Mouse (Mus musculus): Measurements from ENCODE around the gene Zdhhc8. TPM values are rescaled to one million over a fixed set of nuclear protein-coding genes. Genes with fewer than 3 reads are reported as not detected.

Gene Zdhhc8
- polyA plus RNA-seq (2012; rRNA removed), result 21.3 and 27.8 TPM in 2 replicates

DNA sequence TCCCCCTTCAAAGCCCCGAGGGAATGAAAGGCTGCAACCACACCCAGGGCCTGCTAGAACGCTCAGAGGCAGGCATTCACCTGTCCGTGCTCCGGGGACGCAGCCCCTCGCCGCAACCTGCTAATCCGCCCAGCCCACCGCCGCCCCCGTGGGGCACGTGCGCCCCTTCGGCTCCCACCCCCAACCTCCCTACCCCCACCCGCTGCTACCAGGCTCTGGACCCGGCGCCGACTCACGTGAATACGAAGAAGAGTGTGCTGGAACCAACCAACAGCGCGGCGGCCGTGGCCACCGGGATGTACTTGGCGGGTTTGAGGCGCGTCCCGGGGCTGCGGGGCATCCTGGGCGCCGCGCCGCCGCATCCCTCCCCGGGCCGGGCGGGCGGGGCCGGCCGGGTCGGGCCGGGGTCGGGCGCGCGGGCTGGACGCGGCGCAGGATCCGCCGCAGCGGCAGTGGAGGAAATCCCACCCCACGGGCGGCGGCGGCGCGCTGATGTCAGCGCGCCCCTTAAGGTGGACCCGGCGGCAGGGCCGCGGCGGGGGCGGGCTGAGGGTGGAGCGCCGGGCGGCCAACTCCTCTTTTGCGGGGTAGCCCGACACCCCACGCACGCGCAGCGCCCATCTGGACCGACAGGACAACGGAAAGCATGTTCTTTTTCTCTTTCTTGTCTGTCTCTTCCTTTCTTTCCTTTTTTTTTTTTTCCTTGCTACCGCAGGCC is at the start of gene Zdhhc8:
TSS of gene Zdhhc8 (minus strand) at position 466 of the 718 bp plus-strand sequence.
- Histone ChIP-seq H3K4me1 (ENCODE audit: control insufficient read depth, insufficient read depth, insufficient read length, low read length) (no peaks in the 10 kb centered on the region), H3K27ac (ENCODE audit: insufficient read depth, low read depth, low read length) (peak within 1 kb of the TSS; percentile 21; the same call in 1 of the 2 replicates), H3K36me3 (ENCODE audit: control insufficient read depth, insufficient read depth, low read length) (peaks cover 5% of the 10 kb centered on the region; the same call in 1 of the 2 replicates), H3K4me3 (ENCODE audit: low read depth, low read length) (peak within 1 kb of the TSS; percentile 64), H3K27me3 (ENCODE audit: control insufficient read depth, insufficient read depth, low read length) (no peaks in the 10 kb centered on the region)
- TF ChIP-seq POLR2A (IDR thresholded peaks at IDR 0.05; ENCODE audit: low read depth, low read length) (no peak), CTCF (IDR thresholded peaks at IDR 0.05; ENCODE audit: extremely low read depth, insufficient read length, insufficient replicate concordance, low read depth, low read length) (no peak)
- under 1% methylated on average over 78 of the region's 79 CpGs for WGBS

DNA sequence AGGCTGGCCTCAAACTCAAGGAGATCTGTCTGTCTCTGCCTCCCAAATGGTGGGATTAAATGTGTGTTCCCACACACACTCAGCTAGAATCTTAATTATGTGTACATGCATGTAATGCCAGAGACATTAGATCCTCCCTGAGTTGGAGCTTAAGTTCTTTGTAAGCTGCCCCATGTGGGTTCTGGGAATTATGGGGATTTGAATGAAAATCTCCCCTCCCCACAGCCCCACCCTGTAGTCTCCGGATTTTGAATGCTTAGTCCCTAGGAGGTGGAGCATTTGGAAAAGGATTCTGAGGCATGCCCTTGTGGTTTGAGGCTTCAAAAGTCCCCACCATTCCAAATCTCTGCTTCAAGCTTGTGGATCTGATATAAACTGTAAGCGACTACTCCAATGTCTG is 40.2 kb upstream of the Zdhhc8 start:
- Histone ChIP-seq H3K36me3 (ENCODE audit: control insufficient read depth, insufficient read depth, low read length) (peaks cover 63% of the 10 kb centered on the region), H3K27ac (ENCODE audit: insufficient read depth, low read depth, low read length) (no peak overlapping the region), H3K4me1 (ENCODE audit: control insufficient read depth, insufficient read depth, insufficient read length, low read length) (no peaks in the 10 kb centered on the region), H3K27me3 (ENCODE audit: control insufficient read depth, insufficient read depth, low read length) (no peaks in the 10 kb centered on the region), H3K4me3 (ENCODE audit: low read depth, low read length) (no peak overlapping the region)
- 75% methylated on average over 2 of the region's 2 CpGs for WGBS
- no peak for TF ChIP-seq POLR2A (IDR thresholded peaks at IDR 0.05; ENCODE audit: low read depth, low read length)
- no peak for TF ChIP-seq CTCF (IDR thresholded peaks at IDR 0.05; ENCODE audit: extremely low read depth, insufficient read length, insufficient replicate concordance, low read depth, low read length)

DNA sequence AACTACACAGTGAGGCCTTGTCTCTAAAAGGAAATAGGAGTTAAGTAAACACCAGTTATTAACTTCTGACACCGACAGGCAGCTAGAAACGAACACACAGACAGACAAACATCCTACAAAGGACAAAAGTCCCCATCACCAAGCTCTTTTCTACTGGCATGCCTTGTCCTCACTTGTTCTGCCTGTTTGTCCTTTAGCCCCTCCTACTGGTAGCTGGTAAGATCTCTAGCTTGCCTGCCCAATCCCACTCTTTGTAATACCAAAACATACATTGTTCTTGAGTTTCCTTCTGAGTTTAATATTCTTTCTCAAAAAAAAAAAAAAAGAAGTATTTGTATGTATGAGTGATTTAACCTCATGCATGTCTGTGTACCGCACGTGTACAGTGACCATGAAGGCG is 33.2 kb upstream of the Zdhhc8 start:
- no peak for TF ChIP-seq CTCF (IDR thresholded peaks at IDR 0.05; ENCODE audit: extremely low read depth, insufficient read length, insufficient replicate concordance, low read depth, low read length)
- no peak for TF ChIP-seq POLR2A (IDR thresholded peaks at IDR 0.05; ENCODE audit: low read depth, low read length)
- Histone ChIP-seq H3K27ac (ENCODE audit: insufficient read depth, low read depth, low read length) (no peak overlapping the region), H3K36me3 (ENCODE audit: control insufficient read depth, insufficient read depth, low read length) (peaks cover 51% of the 10 kb centered on the region), H3K27me3 (ENCODE audit: control insufficient read depth, insufficient read depth, low read length) (no peaks in the 10 kb centered on the region), H3K4me3 (ENCODE audit: low read depth, low read length) (no peak overlapping the region), H3K4me1 (ENCODE audit: control insufficient read depth, insufficient read depth, insufficient read length, low read length) (no peaks in the 10 kb centered on the region)
- WGBS, result 68% methylated on average over 5 of the region's 5 CpGs

DNA sequence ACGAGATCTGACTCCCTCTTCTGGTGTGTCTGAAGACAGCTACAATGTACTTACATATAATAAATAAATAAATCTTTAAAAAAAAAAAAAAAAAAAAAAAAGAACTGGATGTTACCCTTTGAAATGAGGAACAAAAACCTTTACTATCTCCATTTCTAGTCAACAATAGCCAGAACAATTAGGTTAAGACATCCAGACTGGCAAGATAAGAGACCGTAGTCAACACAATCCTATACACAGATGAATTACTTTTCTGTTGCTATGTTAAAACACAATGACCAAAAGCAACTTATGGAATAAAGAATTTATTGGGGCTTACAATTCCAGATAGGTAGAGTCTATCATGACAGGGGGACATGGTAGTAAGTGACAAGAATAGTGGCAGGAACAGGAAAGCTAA is 30.1 kb upstream of the Zdhhc8 start:
- Histone ChIP-seq H3K36me3 (ENCODE audit: control insufficient read depth, insufficient read depth, low read length) (peaks cover 45% of the 10 kb centered on the region), H3K4me1 (ENCODE audit: control insufficient read depth, insufficient read depth, insufficient read length, low read length) (no peaks in the 10 kb centered on the region), H3K27me3 (ENCODE audit: control insufficient read depth, insufficient read depth, low read length) (no peaks in the 10 kb centered on the region), H3K4me3 (ENCODE audit: low read depth, low read length) (no peak overlapping the region), H3K27ac (ENCODE audit: insufficient read depth, low read depth, low read length) (no peak overlapping the region)
- WGBS, result 87% methylated on average over 2 of the region's 2 CpGs
- TF ChIP-seq CTCF (IDR thresholded peaks at IDR 0.05; ENCODE audit: extremely low read depth, insufficient read length, insufficient replicate concordance, low read depth, low read length), result no peak
- TF ChIP-seq POLR2A (IDR thresholded peaks at IDR 0.05; ENCODE audit: low read depth, low read length), result no peak

DNA sequence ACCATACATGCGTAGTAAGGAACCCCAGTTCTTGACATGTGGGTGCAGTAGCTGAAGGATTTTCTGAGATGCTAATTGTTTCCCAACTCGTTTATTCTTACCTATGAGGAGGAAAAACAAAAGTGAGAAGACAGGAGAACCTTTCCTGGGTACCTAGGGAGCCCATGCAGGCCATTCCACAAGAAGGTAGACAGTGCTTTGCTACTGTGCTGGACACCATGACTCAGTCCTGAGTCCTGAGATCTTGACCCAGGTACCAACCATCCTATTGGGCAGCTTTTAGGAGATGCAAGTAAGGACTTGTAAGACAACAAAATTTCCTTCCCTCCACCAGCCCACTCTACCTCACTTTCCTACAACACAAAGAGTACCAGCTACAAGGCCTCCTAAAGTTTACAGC is 23.3 kb upstream of the Zdhhc8 start, which contains the start of gene Gm49776:
TSS of gene Gm49776 (minus strand) at position 101 of the 400 bp plus-strand sequence.
- 90% methylated on average over 2 of the region's 2 CpGs for WGBS
- H3K27ac ChIP-seq (ENCODE audit: insufficient read depth, low read depth, low read length), result no peak within 1 kb of the TSS
- no peak within 1 kb of the TSS for H3K4me3 ChIP-seq (ENCODE audit: low read depth, low read length)
- no peaks in the 10 kb centered on the region for H3K4me1 ChIP-seq (ENCODE audit: control insufficient read depth, insufficient read depth, insufficient read length, low read length)
- TF ChIP-seq POLR2A (IDR thresholded peaks at IDR 0.05; ENCODE audit: low read depth, low read length) (no peak), CTCF (IDR thresholded peaks at IDR 0.05; ENCODE audit: extremely low read depth, insufficient read length, insufficient replicate concordance, low read depth, low read length) (no peak)
- peaks cover 67% of the 10 kb centered on the region for H3K36me3 ChIP-seq (ENCODE audit: control insufficient read depth, insufficient read depth, low read length)
- H3K27me3 ChIP-seq (ENCODE audit: control insufficient read depth, insufficient read depth, low read length), result no peaks in the 10 kb centered on the region

DNA sequence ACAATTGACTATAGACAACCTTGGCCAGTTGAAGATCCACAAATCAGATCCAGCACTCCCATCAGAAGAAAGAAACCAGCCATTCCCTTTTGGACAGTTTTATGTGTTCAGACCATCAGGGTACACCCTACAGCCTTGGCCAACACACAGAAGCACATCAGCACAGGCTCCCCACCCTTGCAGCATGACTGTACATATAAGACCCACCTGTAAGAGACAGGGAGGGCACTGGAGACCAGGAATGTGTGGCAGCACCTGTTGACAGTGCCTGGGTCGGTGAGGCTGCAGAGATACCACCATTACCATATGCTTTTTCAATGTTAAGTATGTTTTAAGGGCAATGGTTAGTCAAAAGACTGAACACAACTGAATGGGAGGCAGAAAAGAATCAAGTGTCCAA is 18.9 kb upstream of the Zdhhc8 start:
- Histone ChIP-seq H3K4me3 (ENCODE audit: low read depth, low read length) (no peak overlapping the region), H3K27me3 (ENCODE audit: control insufficient read depth, insufficient read depth, low read length) (no peaks in the 10 kb centered on the region), H3K36me3 (ENCODE audit: control insufficient read depth, insufficient read depth, low read length) (peaks cover 62% of the 10 kb centered on the region), H3K27ac (ENCODE audit: insufficient read depth, low read depth, low read length) (no peak overlapping the region), H3K4me1 (ENCODE audit: control insufficient read depth, insufficient read depth, insufficient read length, low read length) (peaks cover 5% of the 10 kb centered on the region)
- TF ChIP-seq POLR2A (IDR thresholded peaks at IDR 0.05; ENCODE audit: low read depth, low read length), result no peak
- no peak for TF ChIP-seq CTCF (IDR thresholded peaks at IDR 0.05; ENCODE audit: extremely low read depth, insufficient read length, insufficient replicate concordance, low read depth, low read length)
- WGBS, result 54% methylated on average over 1 of the region's 1 CpGs

DNA sequence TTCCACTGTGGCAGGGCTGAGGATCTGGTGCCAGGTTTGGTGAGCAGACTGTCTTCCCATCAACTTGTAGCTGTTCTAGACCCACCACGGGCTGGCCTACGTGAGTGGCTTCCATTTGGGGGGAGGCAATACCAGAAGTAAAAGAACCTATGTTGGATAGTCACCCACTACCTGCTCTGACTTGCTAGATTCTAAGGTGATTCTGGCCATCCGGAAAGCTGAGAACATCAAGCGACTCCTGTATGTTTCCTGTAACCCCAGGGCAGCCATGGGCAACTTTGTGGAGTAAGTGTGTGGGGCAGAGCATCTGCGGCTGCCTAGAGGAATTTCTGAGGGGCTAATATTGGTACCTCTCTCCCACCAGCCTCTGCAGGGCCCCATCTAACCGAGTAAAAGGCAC is 17.8 kb upstream of the Zdhhc8 start:
- H3K27me3 ChIP-seq (ENCODE audit: control insufficient read depth, insufficient read depth, low read length), result no peaks in the 10 kb centered on the region
- H3K4me3 ChIP-seq (ENCODE audit: low read depth, low read length), result no peak overlapping the region
- WGBS, result 80% methylated on average over 6 of the region's 6 CpGs
- peaks cover 5% of the 10 kb centered on the region for H3K4me1 ChIP-seq (ENCODE audit: control insufficient read depth, insufficient read depth, insufficient read length, low read length)
- peaks cover 54% of the 10 kb centered on the region for H3K36me3 ChIP-seq (ENCODE audit: control insufficient read depth, insufficient read depth, low read length)
- no peak overlapping the region for H3K27ac ChIP-seq (ENCODE audit: insufficient read depth, low read depth, low read length)
- TF ChIP-seq CTCF (IDR thresholded peaks at IDR 0.05; ENCODE audit: extremely low read depth, insufficient read length, insufficient replicate concordance, low read depth, low read length), result no peak
- no peak for TF ChIP-seq POLR2A (IDR thresholded peaks at IDR 0.05; ENCODE audit: low read depth, low read length)

All from small intestine, adult 2 months (tissue).